Mouse (Mus musculus) bone marrow, adult 2 months (tissue): ENCODE measurements at regions not wholly inside any gene's neighbourhood (a gene's known extent, or its start where the extent isn't known, plus 50 kb on each side); places are given as distances from the start of the nearest gene placed in this dataset.

Source experiments
- CTCF ChIP-seq: fragments of 200-500 bp; IDR thresholded peaks from 2 replicates; pipeline ENCODE4 v1.5.1; 2011; ENCODE audit warnings: low read length, control low read depth; ENCODE audit not compliant: control insufficient read depth, insufficient read depth
- POLR2A ChIP-seq: fragments of 200-500 bp; IDR thresholded peaks from 2 replicates; pipeline ENCODE4 v1.6.1; 2011; ENCODE audit warnings: low read depth, mild to moderate bottlenecking, control low read depth, low read length, borderline replicate concordance; ENCODE audit not compliant: control insufficient read depth

GRCm38 (mm10) chr8:10855131-10855530, 153.1 kb downstream of the Irs2 start:
- TF ChIP-seq CTCF (no peak), POLR2A (no peak)
